Mouse (Mus musculus): Measurements from ENCODE around the gene Ppfibp2.

GRCm38 (mm10) chr7:107574276-107574675 lies 20.7 kb upstream of the Ppfibp2 start:
- TF ChIP-seq CTCF (IDR thresholded peaks at IDR 0.05; ENCODE audit: low read depth) (no peak), EP300 (IDR thresholded peaks at IDR 0.05; ENCODE audit: low read depth) (no peak)
